Mouse (Mus musculus) heart, adult 2 months (tissue): Measurements from ENCODE around the gene Gm4846.
"Not testable (repeated sequence)": the region's sequence is repeated elsewhere in the genome, so short reads cannot be mapped to it uniquely, and the experiment has no call there.

Source experiments
- CTCF ChIP-seq: fragments of 200-600 bp; IDR thresholded peaks from 2 replicates; pipeline ENCODE4 v1.8.1; 2022; ENCODE audit warnings: antibody characterized with exemption, mild to moderate bottlenecking, moderate library complexity
- POLR2A ChIP-seq: fragments of 200-500 bp; IDR thresholded peaks from 2 replicates; pipeline ENCODE4 v1.6.1; 2011; ENCODE audit warnings: mild to moderate bottlenecking, low read depth, low read length, control low read depth; ENCODE audit not compliant: insufficient read depth

GRCm38 (mm10) chr1:166504206-166504605 is 6.8 kb upstream of the Gm4846 start:
- TF ChIP-seq CTCF, POLR2A: not testable (repeated sequence)
